Mouse (Mus musculus) bone marrow macrophage, adult 2 months (primary cell): ENCODE results near the gene Gm826. TPM values are rescaled to one million over a fixed set of nuclear protein-coding genes. Genes with fewer than 3 reads are reported as not detected.

Source experiments
- H3K27ac ChIP-seq: 2 replicates; pipeline ENCODE4 v1.5.1; 2012; ENCODE audit warnings: low read depth, low read length; ENCODE audit not compliant: insufficient read depth
- H3K4me1 ChIP-seq: 2 replicates; pipeline ENCODE4 v1.6.1; 2012; ENCODE audit warnings: low read length; ENCODE audit not compliant: control insufficient read depth, insufficient read depth
- H3K4me3 ChIP-seq: 2 replicates; pipeline ENCODE4 v1.5.1; 2012; ENCODE audit warnings: mild to moderate bottlenecking, low read length, moderate library complexity; ENCODE audit not compliant: insufficient read depth
- CTCF ChIP-seq: IDR thresholded peaks from 2 replicates; pipeline ENCODE4 v1.5.1; 2012; ENCODE audit warnings: low read depth, mild to moderate bottlenecking, low read length, moderate library complexity
- POLR2A ChIP-seq: IDR thresholded peaks from 2 replicates; pipeline ENCODE4 v1.6.1; 2012; ENCODE audit warnings: mild to moderate bottlenecking, low read depth, low read length, borderline replicate concordance
- polyA plus RNA-seq: library from polyadenylated mRNA; stranded (reverse); fragments of >200 nt; gene quantifications from 2 replicates; pipeline ENCODE4 v1.2.4, GENCODE M21; 2012; ENCODE audit not compliant: missing spikeins, insufficient read depth, insufficient read length

Gm826 gene
- polyA plus RNA-seq, 1 experiment: not detected

GRCm38 (mm10) chr2:160356132-160356531 lies 22.2 kb upstream of the Gm826 start:
- TF ChIP-seq POLR2A (no peak), CTCF (peak; percentile 13; the same call in 1 of the 2 replicates)
- Histone ChIP-seq H3K27ac (no peak overlapping the region), H3K4me1 (peaks cover 27% of the 10 kb centered on the region), H3K4me3 (no peak overlapping the region)

GRCm38 (mm10) chr2:160354319-160354718 lies 20.4 kb upstream of the Gm826 start:
- H3K4me3 ChIP-seq: no peak overlapping the region

GRCm38 (mm10) chr2:160353581-160353980 lies 19.6 kb upstream of the Gm826 start:
- H3K4me1 ChIP-seq: peaks cover 20% of the 10 kb centered on the region
- TF ChIP-seq POLR2A (no peak), CTCF (no peak)
- H3K4me3 ChIP-seq: no peak overlapping the region
- H3K27ac ChIP-seq: no peak overlapping the region

More at GRCm38 (mm10) chr2:160354319-160354718, 20.4 kb upstream of the Gm826 start:
- Histone ChIP-seq H3K27ac (no peak overlapping the region), H3K4me1 (peaks cover 18% of the 10 kb centered on the region)
- TF ChIP-seq POLR2A (no peak), CTCF (no peak)

GRCm38 (mm10) chr2:160351038-160351574 lies 17.1 kb upstream of the Gm826 start:
- no peak overlapping the region for H3K4me3 ChIP-seq
- H3K4me1 ChIP-seq: peaks cover 30% of the 10 kb centered on the region
- TF ChIP-seq CTCF: no peak
- TF ChIP-seq POLR2A: no peak
- H3K27ac ChIP-seq: no peak overlapping the region

- TF ChIP-seq POLR2A (no peak), CTCF (no peak)
- Histone ChIP-seq H3K4me1 (peaks cover 30% of the 10 kb centered on the region), H3K4me3 (no peak overlapping the region), H3K27ac (no peak overlapping the region)
Measured at GRCm38 (mm10) chr2:160349578-160349977, 15.6 kb upstream of the Gm826 start.

GRCm38 (mm10) chr2:160348796-160349195 lies 14.8 kb upstream of the Gm826 start:
- Histone ChIP-seq H3K4me3 (no peak overlapping the region), H3K4me1 (peaks cover 28% of the 10 kb centered on the region), H3K27ac (no peak overlapping the region)
- TF ChIP-seq CTCF (no peak), POLR2A (no peak)

- TF ChIP-seq CTCF: no peak
- no peak for TF ChIP-seq POLR2A
Measured at GRCm38 (mm10) chr2:160348072-160348604, 14.2 kb upstream of the Gm826 start.

GRCm38 (mm10) chr2:160345644-160346043 lies 11.7 kb upstream of the Gm826 start:
- Histone ChIP-seq H3K4me1 (peaks cover 12% of the 10 kb centered on the region), H3K4me3 (no peak overlapping the region), H3K27ac (no peak overlapping the region)
- TF ChIP-seq CTCF (no peak), POLR2A (no peak)

More at GRCm38 (mm10) chr2:160348072-160348604, 14.2 kb upstream of the Gm826 start:
- H3K4me3 ChIP-seq: no peak overlapping the region
- H3K4me1 ChIP-seq: peaks cover 22% of the 10 kb centered on the region
- H3K27ac ChIP-seq: no peak overlapping the region

- TF ChIP-seq CTCF: no peak
- no peak for TF ChIP-seq POLR2A
- Histone ChIP-seq H3K4me3 (no peak overlapping the region), H3K4me1 (peaks cover 16% of the 10 kb centered on the region), H3K27ac (no peak overlapping the region)
Measured at GRCm38 (mm10) chr2:160340121-160340520, 6.2 kb upstream of the Gm826 start.

GRCm38 (mm10) chr2:160339595-160339994 lies 5.6 kb upstream of the Gm826 start:
- TF ChIP-seq POLR2A (no peak), CTCF (no peak)
- H3K27ac ChIP-seq: no peak overlapping the region
- no peak overlapping the region for H3K4me3 ChIP-seq
- peaks cover 17% of the 10 kb centered on the region for H3K4me1 ChIP-seq
